Mouse (Mus musculus) neural tube, embryonic 13.5 days (tissue): ENCODE results near the gene Fgf3. TPM values are rescaled to one million over a fixed set of nuclear protein-coding genes. Genes with fewer than 3 reads are reported as not detected.
"Not testable (repeated sequence)": the region's sequence is repeated elsewhere in the genome, so short reads cannot be mapped to it uniquely, and the experiment has no call there.

ENCODE experiments used
- ATAC-seq: fragments of 200-750 bp; cut with Nextera tagmentation; 2 replicates; pipeline ENCODE4 v1.8.0; 2017; ENCODE audit warnings: low read depth, mild to moderate bottlenecking, moderate TSS enrichment, moderate library complexity
- H3K27ac ChIP-seq: fragments of 300-500 bp; sonication (generic); replicated peaks from 2 replicates; pipeline ENCODE4 v1.5.1; 2015; ENCODE audit warnings: moderate library complexity, mild to moderate bottlenecking, inconsistent platforms
- H3K27me3 ChIP-seq: fragments of 300-500 bp; sonication (generic); 2 replicates; pipeline ENCODE4 v1.6.1; 2015; ENCODE audit warnings: mild to moderate bottlenecking, inconsistent platforms
- H3K36me3 ChIP-seq: fragments of 300-500 bp; sonication (generic); 2 replicates; pipeline ENCODE4 v1.6.1; 2015; ENCODE audit warnings: mild to moderate bottlenecking, inconsistent platforms
- H3K4me1 ChIP-seq: fragments of 300-500 bp; sonication (generic); replicated peaks from 2 replicates; pipeline ENCODE4 v1.6.1; 2015; ENCODE audit warnings: inconsistent platforms
- H3K4me2 ChIP-seq: fragments of 300-500 bp; sonication (generic); 2 replicates; pipeline ENCODE4 v1.6.1; 2015; ENCODE audit warnings: inconsistent platforms, mild to moderate bottlenecking, moderate library complexity
- H3K4me3 ChIP-seq: fragments of 300-500 bp; sonication (generic); 2 replicates; pipeline ENCODE4 v1.5.1; 2015; ENCODE audit warnings: mild to moderate bottlenecking, inconsistent platforms
- H3K9ac ChIP-seq: fragments of 300-500 bp; sonication (generic); 2 replicates; pipeline ENCODE4 v1.6.1; 2015; ENCODE audit warnings: moderate library complexity, mild to moderate bottlenecking, inconsistent platforms
- H3K9me3 ChIP-seq: fragments of 300-500 bp; sonication (generic); 2 replicates; pipeline ENCODE4 v1.6.1; 2016; ENCODE audit warnings: inconsistent platforms
- WGBS: fragments of 180-500 bp; shearing (Covaris S2); methylation state at CpG from one replicate; pipeline ENCODE4 v1.1.7; 2015; 5-methylcytosine and 5-hydroxymethylcytosine counted together
- polyA plus RNA-seq: library from polyadenylated mRNA; unstranded; fragments of >200 nt; fragmentation: Nextera tagmentation; extraction: Ambion mirVana; gene quantifications from 2 replicates; pipeline ENCODE4 v1.2.1, GENCODE M21; 2015

The Fgf3 gene
- polyA plus RNA-seq, 1 experiment from 2014 or later, result 1.2 TPM

GRCm38 (mm10) chr7:144888564-144889299 is 50.8 kb downstream of the Fgf3 start:
- ATAC-seq, result no peak
- peaks cover 21% of the 10 kb centered on the region for H3K27me3 ChIP-seq
- H3K4me3 ChIP-seq, result no peak overlapping the region
- H3K36me3 ChIP-seq, result no peaks in the 10 kb centered on the region
- H3K4me1 ChIP-seq, result no peaks in the 10 kb centered on the region; the same call in 1 of the 2 replicates
- 11% methylated on average over 18 of the region's 18 CpGs for WGBS
- H3K9ac ChIP-seq, result no peak overlapping the region
- H3K27ac ChIP-seq, result no peak overlapping the region
- H3K4me2 ChIP-seq, result no peak overlapping the region
- H3K9me3 ChIP-seq, result no peaks in the 10 kb centered on the region

- WGBS, result 86% methylated on average over 1 of the region's 1 CpGs
- ATAC-seq, H3K27ac ChIP-seq, H3K9ac ChIP-seq, H3K4me2 ChIP-seq, H3K36me3 ChIP-seq, H3K9me3 ChIP-seq, H3K4me3 ChIP-seq: not testable (repeated sequence)
- peaks cover 27% of the 10 kb centered on the region for H3K27me3 ChIP-seq
- H3K4me1 ChIP-seq, result peaks cover 13% of the 10 kb centered on the region
Measured at GRCm38 (mm10) chr7:144890661-144891060, 52.8 kb downstream of the Fgf3 start.

GRCm38 (mm10) chr7:144891863-144892262 is 54.0 kb downstream of the Fgf3 start:
- H3K36me3 ChIP-seq, result no peaks in the 10 kb centered on the region
- no peak for ATAC-seq
- 79% methylated on average over 2 of the region's 2 CpGs for WGBS

GRCm38 (mm10) chr7:144892322-144892721 is 54.4 kb downstream of the Fgf3 start:
- no peaks in the 10 kb centered on the region for H3K9me3 ChIP-seq
- H3K27ac ChIP-seq, result no peak overlapping the region
- H3K4me1 ChIP-seq, result peaks cover 29% of the 10 kb centered on the region
- peaks cover 41% of the 10 kb centered on the region for H3K27me3 ChIP-seq
- no peak for ATAC-seq
- no peak overlapping the region for H3K4me2 ChIP-seq
- no peaks in the 10 kb centered on the region for H3K36me3 ChIP-seq
- no peak overlapping the region for H3K4me3 ChIP-seq
- WGBS, result 62% methylated on average over 6 of the region's 6 CpGs
- H3K9ac ChIP-seq, result no peak overlapping the region

More at GRCm38 (mm10) chr7:144891863-144892262, 54.0 kb downstream of the Fgf3 start:
- peaks cover 25% of the 10 kb centered on the region for H3K4me1 ChIP-seq
- no peak overlapping the region for H3K27ac ChIP-seq
- H3K9ac ChIP-seq, result no peak overlapping the region
- no peak overlapping the region for H3K4me3 ChIP-seq
- peaks cover 37% of the 10 kb centered on the region for H3K27me3 ChIP-seq
- no peaks in the 10 kb centered on the region for H3K9me3 ChIP-seq
- no peak overlapping the region for H3K4me2 ChIP-seq

Other genes starting within 250 kb of the Fgf3 start
- 3.7 and 3.8 TPM in 2 replicates for gene Ano1, start 86.1 kb upstream of the Fgf3 start, polyA plus RNA-seq
- not detected in 2 replicates for gene Fgf4, start 9.3 kb downstream of the Fgf3 start, polyA plus RNA-seq
- gene Fgf15, start 58.4 kb downstream of the Fgf3 start, polyA plus RNA-seq, result 27.4 and 29.1 TPM in 2 replicates
- gene LTO1, start 77.0 kb downstream of the Fgf3 start, polyA plus RNA-seq, result 33.8 and 36.3 TPM in 2 replicates
- 31.1 and 50.8 TPM in 2 replicates for gene Ccnd1, start 101.8 kb downstream of the Fgf3 start, polyA plus RNA-seq